Mouse (Mus musculus) myocyte (in vitro differentiated cells): ENCODE data around the gene Pkd1l2. TPM values are rescaled to one million over a fixed set of nuclear protein-coding genes. Genes with fewer than 3 reads are reported as not detected.

Experiments
- H3K27me3 ChIP-seq: one replicate; pipeline ENCODE4 v1.6.1; 2011; ENCODE audit not compliant: control insufficient read depth, insufficient read depth, insufficient read length
- H3K36me3 ChIP-seq: one replicate; pipeline ENCODE4 v1.6.1; 2011; ENCODE audit not compliant: control insufficient read depth, insufficient read depth
- H3K4me2 ChIP-seq: one replicate; pipeline ENCODE4 v1.6.1; 2011; ENCODE audit warnings: low read depth, control low read depth
- H3K4me3 ChIP-seq: one replicate; pipeline ENCODE4 v1.5.1; 2011; ENCODE audit warnings: mild to moderate bottlenecking, control low read depth, moderate library complexity
- H3K79me2 ChIP-seq: one replicate; pipeline ENCODE4 v1.6.1; 2011; ENCODE audit not compliant: control insufficient read depth, insufficient read depth
- H3ac ChIP-seq: one replicate; pipeline ENCODE4 v1.6.1; 2011; ENCODE audit not compliant: control insufficient read depth, insufficient read length
- CEBPB ChIP-seq: IDR thresholded peaks from 2 replicates; pipeline ENCODE4 v1.6.1; 2011; ENCODE audit warnings: mild to moderate bottlenecking, moderate library complexity; ENCODE audit not compliant: poor library complexity, insufficient read depth, severe bottlenecking
- E2F4 ChIP-seq: IDR thresholded peaks from one replicate; pipeline ENCODE4 v1.6.1; 2011; ENCODE audit warnings: mild to moderate bottlenecking, control low read depth, moderate library complexity; ENCODE audit not compliant: insufficient read depth
- MAX ChIP-seq: IDR thresholded peaks from one replicate; pipeline ENCODE4 v1.6.1; 2011; ENCODE audit warnings: low read depth, mild to moderate bottlenecking, control low read depth
- MYOD1 ChIP-seq, 3 experiments: IDR thresholded peaks; one replicate each; pipeline ENCODE4 v1.6.1; 2011; ENCODE audit warnings: control low read depth in 2 of 3, low read depth in 2 of 3, mild to moderate bottlenecking in 2 of 3, moderate library complexity in 1 of 3; ENCODE audit not compliant: insufficient read length in 2 of 3, control insufficient read depth in 1 of 3
- MYOG ChIP-seq, 3 experiments: IDR thresholded peaks; one replicate each; pipeline ENCODE4 v1.6.1; 2011; ENCODE audit warnings: control low read depth in 2 of 3, low read depth in 2 of 3, mild to moderate bottlenecking in 2 of 3; ENCODE audit not compliant: insufficient read length in 2 of 3, control insufficient read depth in 1 of 3, insufficient read depth in 1 of 3
- POLR2A ChIP-seq: IDR thresholded peaks from one replicate; pipeline ENCODE4 v1.6.1; 2011; ENCODE audit warnings: low read depth, mild to moderate bottlenecking, control low read depth, moderate library complexity; ENCODE audit not compliant: insufficient read length
- POLR2AphosphoS2 ChIP-seq: IDR thresholded peaks from one replicate; pipeline ENCODE4 v1.6.1; 2011; ENCODE audit warnings: low read depth, control low read depth; ENCODE audit not compliant: insufficient read length
- REST ChIP-seq: IDR thresholded peaks from one replicate; pipeline ENCODE4 v1.6.1; 2011; ENCODE audit warnings: mild to moderate bottlenecking, control low read depth, moderate library complexity; ENCODE audit not compliant: insufficient read depth, insufficient read length
- SRF ChIP-seq: IDR thresholded peaks from one replicate; pipeline ENCODE4 v1.6.1; 2011; ENCODE audit warnings: low read depth; ENCODE audit not compliant: control insufficient read depth, insufficient read length
- TCF12 ChIP-seq: IDR thresholded peaks from one replicate; pipeline ENCODE4 v1.6.1; 2011; ENCODE audit warnings: mild to moderate bottlenecking, control low read depth; ENCODE audit not compliant: poor library complexity, insufficient read depth, severe bottlenecking
- TCF3 ChIP-seq: IDR thresholded peaks from one replicate; pipeline ENCODE4 v1.6.1; 2011; ENCODE audit warnings: low read depth, control low read depth; ENCODE audit not compliant: insufficient read length
- USF1 ChIP-seq: IDR thresholded peaks from one replicate; pipeline ENCODE4 v1.6.1; 2011; ENCODE audit warnings: low read depth, mild to moderate bottlenecking, control low read depth, moderate library complexity
- polyA plus RNA-seq: library from polyadenylated mRNA; unstranded; fragments of >200 nt; fragmentation: generic; extraction: Trizol; gene quantifications from one replicate; pipeline ENCODE4 v1.2.1, GENCODE M21; 2012; ENCODE audit warnings: missing spikeins

Pkd1l2 gene
- polyA plus RNA-seq, 1 experiment, result 0.01 TPM

DNA sequence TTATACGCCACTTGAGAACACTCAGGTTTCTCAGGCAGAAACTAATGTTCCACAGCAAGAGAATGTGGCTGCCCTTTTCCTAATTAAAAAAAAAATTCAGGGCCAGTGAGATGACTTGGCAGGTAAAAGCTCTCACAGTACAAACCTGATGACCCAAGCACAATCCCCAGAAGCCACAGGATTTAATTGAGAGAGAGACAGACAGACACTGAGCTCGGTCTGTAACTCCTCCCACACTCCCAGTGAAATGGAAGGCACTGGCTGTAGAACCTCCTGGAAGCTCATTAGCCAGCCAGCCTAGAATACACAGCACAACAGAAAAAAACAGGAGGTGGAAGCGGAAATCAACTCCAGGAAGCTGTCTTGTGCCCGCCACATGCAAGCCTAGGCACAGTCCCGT, 106.6 kb downstream of the Pkd1l2 start:
- H3ac ChIP-seq, result no peak overlapping the region
- H3K4me2 ChIP-seq, result no peak overlapping the region
- H3K4me3 ChIP-seq, result no peak overlapping the region
- TF ChIP-seq TCF3 (no peak), SRF (no peak), MAX (no peak), POLR2A (no peak), TCF12 (no peak), CEBPB (no peak), MYOG (IDR thresholded peaks at IDR 0.05; ENCODE audit: control insufficient read depth in 1 of 3, insufficient read depth in 1 of 3, insufficient read length in 2 of 3, low read depth in 2 of 3) (no peak), REST (no peak), USF1 (no peak), POLR2AphosphoS2 (no peak)
- H3K36me3 ChIP-seq, result no peaks in the 10 kb centered on the region
- H3K27me3 ChIP-seq, result no peaks in the 10 kb centered on the region
- no peaks in the 10 kb centered on the region for H3K79me2 ChIP-seq

- Histone ChIP-seq H3K27me3 (no peaks in the 10 kb centered on the region), H3K36me3 (no peaks in the 10 kb centered on the region), H3K79me2 (no peaks in the 10 kb centered on the region), H3K4me3 (no peak overlapping the region), H3ac (no peak overlapping the region), H3K4me2 (no peak overlapping the region)
- TF ChIP-seq TCF12 (no peak), CEBPB (no peak), MAX (no peak), POLR2AphosphoS2 (no peak), TCF3 (no peak), USF1 (no peak), POLR2A (no peak), MYOG (IDR thresholded peaks at IDR 0.05; ENCODE audit: control insufficient read depth in 1 of 3, insufficient read depth in 1 of 3, insufficient read length in 2 of 3, low read depth in 2 of 3) (no peak), SRF (no peak), MYOD1 (IDR thresholded peaks at IDR 0.05; ENCODE audit: control insufficient read depth in 1 of 3, insufficient read length in 2 of 3, low read depth in 2 of 3) (no peak), E2F4 (no peak), REST (no peak)
Observed at GRCm38 (mm10) chr8:116975066-116975465, 107.2 kb downstream of the Pkd1l2 start.

GRCm38 (mm10) chr8:116969531-116969930, 112.7 kb downstream of the Pkd1l2 start:
- H3K79me2 ChIP-seq, result no peaks in the 10 kb centered on the region
- no peak overlapping the region for H3K4me3 ChIP-seq
- H3K36me3 ChIP-seq, result no peaks in the 10 kb centered on the region

GRCm38 (mm10) chr8:116954415-116954814, 127.8 kb downstream of the Pkd1l2 start:
- no peak for TF ChIP-seq CEBPB
- TF ChIP-seq REST, result no peak
- no peak for TF ChIP-seq POLR2AphosphoS2
- no peak for TF ChIP-seq MAX
- TF ChIP-seq TCF12, result no peak
- no peak for TF ChIP-seq MYOG (IDR thresholded peaks at IDR 0.05; ENCODE audit: control insufficient read depth in 1 of 3, insufficient read depth in 1 of 3, insufficient read length in 2 of 3, low read depth in 2 of 3)
- Histone ChIP-seq H3K27me3 (no peaks in the 10 kb centered on the region), H3K4me2 (no peak overlapping the region), H3K36me3 (peaks cover 6% of the 10 kb centered on the region), H3K4me3 (no peak overlapping the region), H3ac (no peak overlapping the region), H3K79me2 (no peaks in the 10 kb centered on the region)

More at GRCm38 (mm10) chr8:116969531-116969930, 112.7 kb downstream of the Pkd1l2 start:
- no peak overlapping the region for H3K4me2 ChIP-seq
- H3ac ChIP-seq, result no peak overlapping the region
- no peak for TF ChIP-seq USF1
- no peaks in the 10 kb centered on the region for H3K27me3 ChIP-seq

- Histone ChIP-seq H3ac (no peak overlapping the region), H3K27me3 (no peaks in the 10 kb centered on the region), H3K4me2 (no peak overlapping the region), H3K79me2 (no peaks in the 10 kb centered on the region), H3K36me3 (no peaks in the 10 kb centered on the region), H3K4me3 (no peak overlapping the region)
- no peak for TF ChIP-seq MYOG (IDR thresholded peaks at IDR 0.05; ENCODE audit: control insufficient read depth in 1 of 3, insufficient read depth in 1 of 3, insufficient read length in 2 of 3, low read depth in 2 of 3)
- TF ChIP-seq REST, result no peak
- TF ChIP-seq SRF, result no peak
- no peak for TF ChIP-seq USF1
- TF ChIP-seq TCF12, result no peak
- TF ChIP-seq MYOD1 (IDR thresholded peaks at IDR 0.05; ENCODE audit: control insufficient read depth in 1 of 3, insufficient read length in 2 of 3, low read depth in 2 of 3), result no peak
- TF ChIP-seq E2F4, result no peak
- no peak for TF ChIP-seq POLR2A
- TF ChIP-seq MAX, result no peak
- no peak for TF ChIP-seq CEBPB
- TF ChIP-seq TCF3, result no peak
- no peak for TF ChIP-seq POLR2AphosphoS2
Observed at GRCm38 (mm10) chr8:116952428-116952827, 129.8 kb downstream of the Pkd1l2 start.
